Mouse (Mus musculus): ENCODE results near the gene Phldb1.

- TF ChIP-seq POLR2A (IDR thresholded peaks at IDR 0.05; ENCODE audit: extremely low read depth, insufficient read depth, low read length), result no peak
- TF ChIP-seq CTCF (IDR thresholded peaks at IDR 0.05; ENCODE audit: extremely low read depth, insufficient read depth, low read length), result no peak
These were observed 19.9 kb downstream of the Phldb1 start for GRCm38 (mm10) chr9:44715109-44715508.
